Mouse (Mus musculus): ENCODE data around the gene Usp13.

The Usp13 gene

GRCm38 (mm10) chr3:32817357-32818326, at the start of gene Usp13:
Gene Usp13, plus strand, starts transcription at chr3:32817546.
- peak; percentile 48 to 59 for DNase-seq

GRCm38 (mm10) chr3:32770781-32771180, 46.6 kb upstream of the Usp13 start:
- DNase-seq, result no peak

GRCm38 (mm10) chr3:32817001-32817356, 367 bp upstream of the Usp13 start:
- DNase-seq, result no peak

- DNase-seq, result no peak
Measured at GRCm38 (mm10) chr3:32818327-32818900, 1.1 kb downstream of the Usp13 start.

GRCm38 (mm10) chr3:32822620-32823019, 5.3 kb downstream of the Usp13 start:
- DNase-seq, result peak; percentile 6 to 16

- peak; percentile 19 to 29 for DNase-seq
Measured at GRCm38 (mm10) chr3:32824923-32825322, 7.6 kb downstream of the Usp13 start.

GRCm38 (mm10) chr3:32825964-32826479, 8.7 kb downstream of the Usp13 start:
- DNase-seq, result no peak

GRCm38 (mm10) chr3:32826701-32827100, 9.4 kb downstream of the Usp13 start:
- no peak for DNase-seq

GRCm38 (mm10) chr3:32833871-32834270, 16.5 kb downstream of the Usp13 start:
- no peak for DNase-seq

GRCm38 (mm10) chr3:32837847-32838246, 20.5 kb downstream of the Usp13 start:
- no peak for DNase-seq

GRCm38 (mm10) chr3:32856362-32857107, 39.2 kb downstream of the Usp13 start:
- no peak for DNase-seq

GRCm38 (mm10) chr3:32871081-32871480, 53.7 kb downstream of the Usp13 start:
- no peak for DNase-seq

- DNase-seq, result no peak
Measured at GRCm38 (mm10) chr3:32886386-32886785, 69.0 kb downstream of the Usp13 start.

- DNase-seq, result no peak
Measured at GRCm38 (mm10) chr3:32888886-32889285, 71.5 kb downstream of the Usp13 start.

GRCm38 (mm10) chr3:32890174-32890573, 72.8 kb downstream of the Usp13 start:
- DNase-seq, result no peak

- DNase-seq, result no peak
Measured at GRCm38 (mm10) chr3:32903462-32903861, 86.1 kb downstream of the Usp13 start.

GRCm38 (mm10) chr3:32904599-32904998, 87.3 kb downstream of the Usp13 start:
- no peak for DNase-seq

- no peak for DNase-seq
Measured at GRCm38 (mm10) chr3:32905850-32906779, 88.8 kb downstream of the Usp13 start.

GRCm38 (mm10) chr3:32908400-32908799, 91.1 kb downstream of the Usp13 start:
- DNase-seq, result no peak

GRCm38 (mm10) chr3:32910071-32910551, 92.8 kb downstream of the Usp13 start:
- DNase-seq, result no peak

- DNase-seq, result no peak
Measured at GRCm38 (mm10) chr3:32924168-32924567, 106.8 kb downstream of the Usp13 start.
